Mouse (Mus musculus) ES-E14 (cell line): ENCODE data around the gene Mrtfb. TPM values are rescaled to one million over a fixed set of nuclear protein-coding genes. Genes with fewer than 3 reads are reported as not detected.
A peak's percentile ranks its signal among the peaks of the same experiment; 100 is the strongest.
"Not testable (repeated sequence)": the region's sequence is repeated elsewhere in the genome, so short reads cannot be mapped to it uniquely, and the experiment has no call there.

Source experiments
- DNase-seq: peaks from one replicate; pipeline ENCODE4 v3.0.0-alpha.2; 2013; ENCODE audit warnings: low read depth, low spot score
- H3K27ac ChIP-seq: 2 replicates; pipeline ENCODE4 v1.5.1; 2012; ENCODE audit warnings: low read depth, mild to moderate bottlenecking, low read length, moderate library complexity, mixed read lengths; ENCODE audit not compliant: poor library complexity, insufficient read depth, severe bottlenecking
- H3K36me3 ChIP-seq: 2 replicates; pipeline ENCODE4 v1.6.1; 2012; ENCODE audit warnings: mild to moderate bottlenecking, low read length, moderate library complexity, mixed read lengths; ENCODE audit not compliant: control insufficient read depth, poor library complexity, insufficient read depth, severe bottlenecking
- H3K4me1 ChIP-seq, 2 experiments: fragments of 150-350 bp in 1 of 2; sonication (generic) in 1 of 2; 2 replicates each; pipeline ENCODE4 v1.6.1; 2012; ENCODE audit warnings: low read length in 2 of 2, mild to moderate bottlenecking in 1 of 2, mixed read lengths in 1 of 2; ENCODE audit not compliant: control insufficient read depth in 2 of 2, insufficient read depth in 2 of 2, poor library complexity in 1 of 2
- H3K4me3 ChIP-seq, 2 experiments: fragments of 150-350 bp in 1 of 2; sonication (generic) in 1 of 2; 2 replicates each; pipeline ENCODE4 v1.5.1; 2012; ENCODE audit warnings: low read length in 2 of 2, low read depth in 1 of 2, mild to moderate bottlenecking in 1 of 2, mixed read lengths in 1 of 2; ENCODE audit not compliant: insufficient read depth in 1 of 2, poor library complexity in 1 of 2, severe bottlenecking in 1 of 2
- H3K9ac ChIP-seq: 2 replicates; pipeline ENCODE4 v1.6.1; 2012; ENCODE audit warnings: low read depth, mild to moderate bottlenecking, low read length, mixed read lengths; ENCODE audit not compliant: poor library complexity, insufficient read depth, severe bottlenecking
- H3K9me3 ChIP-seq: fragments of 150-350 bp; sonication (generic); 2 replicates; pipeline ENCODE4 v1.6.1; 2012; ENCODE audit warnings: low read depth, mild to moderate bottlenecking, low read length; ENCODE audit not compliant: control insufficient read depth, insufficient read depth
- CHD2 ChIP-seq: IDR thresholded peaks from 2 replicates; pipeline ENCODE4 v1.6.1; 2014; ENCODE audit warnings: mild to moderate bottlenecking, low read depth, low read length, inconsistent platforms
- HCFC1 ChIP-seq: IDR thresholded peaks from 2 replicates; pipeline ENCODE4 v1.6.1; 2012; ENCODE audit warnings: low read length, inconsistent platforms, borderline replicate concordance; ENCODE audit not compliant: insufficient read depth
- MAFK ChIP-seq: IDR thresholded peaks from 2 replicates; pipeline ENCODE4 v1.6.1; 2014; ENCODE audit warnings: mild to moderate bottlenecking, low read depth, low read length, inconsistent platforms; ENCODE audit not compliant: insufficient read depth
- ZC3H11A ChIP-seq: IDR thresholded peaks from 2 replicates; pipeline ENCODE4 v1.6.1; 2012; ENCODE audit warnings: low read depth, mild to moderate bottlenecking, inconsistent platforms, low read length, borderline replicate concordance
- ZNF384 ChIP-seq: IDR thresholded peaks from 2 replicates; pipeline ENCODE4 v1.6.1; 2012; ENCODE audit warnings: low read depth, low read length, inconsistent platforms
- in situ Hi-C, 2 experiments: fragments of 600-800 bp; cut with MboI; formaldehyde crosslinking; loops; one replicate each; pipeline ENCODE4 v1.15.1; 2025; ENCODE audit warnings: low sequenced_read_pairs in 2 of 2, inconsistent platforms in 1 of 2; ENCODE audit not compliant: unreplicated experiment in 2 of 2
- total RNA-seq: library from RNA; depleted of rRNA; stranded (reverse); fragments of 300-350 nt; gene quantifications from 2 replicates; pipeline ENCODE4 v1.2.3, GENCODE M21; 2012

The Mrtfb gene
- total RNA-seq, 1 experiment: 9.6 TPM

DNA sequence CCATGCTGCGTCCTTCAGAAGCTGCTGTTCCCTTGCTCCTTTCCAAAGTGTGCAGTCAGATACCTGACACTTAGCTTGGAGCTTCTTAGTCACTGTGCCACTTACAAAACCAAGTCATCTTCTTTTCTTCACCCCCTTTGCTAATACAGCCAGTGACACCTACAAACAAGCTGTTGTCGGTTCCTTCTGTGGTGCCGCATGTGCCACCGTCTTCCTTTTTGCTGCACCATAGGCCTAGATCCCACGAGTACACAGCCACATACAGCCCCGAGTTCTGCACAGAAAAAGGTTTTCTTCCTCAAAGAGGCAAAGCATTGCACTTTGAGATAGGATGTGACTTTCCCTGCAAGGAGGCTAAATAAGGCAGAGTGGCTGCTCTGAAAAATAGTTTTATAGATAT, 83.2 kb downstream of the Mrtfb start:
- H3K27ac ChIP-seq: no peak overlapping the region
- H3K9me3 ChIP-seq: no peaks in the 10 kb centered on the region
- H3K36me3 ChIP-seq: no peaks in the 10 kb centered on the region
- no peak for DNase-seq
- H3K4me3 ChIP-seq: no peak overlapping the region
- H3K4me1 ChIP-seq: no peaks in the 10 kb centered on the region
- TF ChIP-seq ZNF384 (no peak), ZC3H11A (no peak), HCFC1 (no peak), MAFK (no peak), CHD2 (no peak)
- in situ Hi-C loops: no loop called here
- no peak overlapping the region for H3K9ac ChIP-seq

DNA sequence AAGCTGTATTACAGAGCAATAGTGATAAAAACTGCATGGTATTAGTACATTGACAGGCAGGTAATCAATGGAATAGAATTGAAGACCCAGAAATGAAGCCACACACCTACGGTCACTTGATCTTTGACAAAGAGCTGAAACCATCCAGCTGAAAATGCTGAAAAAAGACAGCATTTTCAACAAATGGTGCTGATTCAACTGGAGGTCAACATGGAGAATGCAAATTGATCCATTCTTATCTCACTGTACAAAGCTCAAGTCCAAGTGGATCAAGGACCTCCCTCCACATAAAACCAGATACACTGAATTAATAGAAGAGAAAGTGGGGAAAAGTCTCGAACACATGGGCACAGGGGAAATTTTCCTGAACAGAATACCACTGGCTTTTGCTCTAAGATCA, 89.5 kb downstream of the Mrtfb start:
- H3K9ac ChIP-seq, DNase-seq, H3K4me3 ChIP-seq, H3K36me3 ChIP-seq, H3K27ac ChIP-seq, H3K9me3 ChIP-seq, H3K4me1 ChIP-seq, in situ Hi-C loops: not testable (repeated sequence)

DNA sequence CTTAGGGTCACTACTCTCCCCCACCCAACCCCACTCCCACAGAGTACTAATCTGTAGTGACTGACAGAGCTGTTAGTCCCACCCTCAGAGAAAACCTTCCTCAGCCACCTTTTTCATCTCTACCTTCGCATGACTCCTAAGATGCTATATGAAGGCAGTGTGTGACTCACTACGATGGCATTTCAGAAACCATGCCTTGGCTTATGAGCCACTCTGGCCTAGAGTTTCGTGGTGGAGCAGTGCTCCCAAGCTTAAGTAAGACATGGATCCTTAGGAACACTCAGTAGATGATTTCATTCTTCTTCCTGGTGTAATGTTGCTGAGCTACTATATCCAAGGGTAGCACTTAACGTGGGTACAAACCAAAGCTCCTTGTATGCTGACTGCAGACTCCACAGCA, 94.4 kb downstream of the Mrtfb start:
- in situ Hi-C loops: no loop called here
- Histone ChIP-seq H3K36me3 (no peaks in the 10 kb centered on the region), H3K9me3 (no peaks in the 10 kb centered on the region), H3K4me1 (no peaks in the 10 kb centered on the region), H3K4me3 (no peak overlapping the region), H3K27ac (no peak overlapping the region), H3K9ac (no peak overlapping the region)
- TF ChIP-seq ZNF384 (no peak), MAFK (no peak), ZC3H11A (no peak), HCFC1 (no peak), CHD2 (no peak)
- DNase-seq: no peak

DNA sequence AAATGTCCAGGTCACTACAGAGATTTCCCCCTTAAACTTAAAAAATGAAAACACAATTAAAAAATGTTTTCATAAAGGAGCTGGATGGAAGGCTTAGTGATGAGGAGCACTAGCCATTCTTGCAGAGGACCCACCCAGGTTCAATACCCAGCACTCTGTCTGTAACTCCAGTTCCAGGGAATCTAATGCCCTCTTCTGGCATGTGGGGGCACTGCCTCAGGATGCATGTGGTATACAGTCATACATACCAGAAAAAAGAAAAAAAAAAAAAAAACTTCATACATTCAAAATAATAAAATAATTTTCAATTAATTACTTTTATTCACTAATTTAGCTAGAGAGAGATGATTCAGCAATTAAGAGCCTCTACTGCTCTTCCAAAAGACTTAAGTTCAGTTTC, 95.0 kb downstream of the Mrtfb start:
- Histone ChIP-seq H3K36me3 (no peaks in the 10 kb centered on the region), H3K27ac (no peak overlapping the region), H3K4me1 (no peaks in the 10 kb centered on the region), H3K9me3 (no peaks in the 10 kb centered on the region), H3K4me3 (no peak overlapping the region), H3K9ac (no peak overlapping the region)
- no peak for TF ChIP-seq MAFK
- TF ChIP-seq CHD2: no peak
- no peak for TF ChIP-seq ZC3H11A
- no peak for TF ChIP-seq HCFC1
- TF ChIP-seq ZNF384: peak; percentile 75; the same call in 1 of the 2 replicates
- in situ Hi-C loops: no loop called here
- no peak for DNase-seq

DNA sequence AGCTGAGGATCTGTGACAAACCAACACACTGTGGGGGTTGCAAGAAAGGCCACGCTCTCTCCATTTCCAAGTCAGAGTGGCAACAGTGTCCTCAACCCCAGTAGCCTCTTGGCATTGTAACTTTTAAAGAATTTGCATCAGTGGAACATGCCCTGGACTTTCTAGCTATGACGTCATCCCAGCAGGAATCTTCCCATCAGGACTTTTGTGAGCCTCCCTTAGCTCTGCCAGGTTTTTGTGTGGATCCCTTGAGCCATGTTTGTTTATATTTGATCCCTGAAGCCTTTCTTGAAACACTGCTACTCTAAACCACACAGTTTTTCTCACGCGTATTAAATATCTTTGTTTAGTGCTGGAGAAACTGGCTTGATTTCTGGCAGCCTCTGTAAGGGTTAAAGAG, 97.6 kb downstream of the Mrtfb start:
- Histone ChIP-seq H3K9ac (no peak overlapping the region), H3K9me3 (no peaks in the 10 kb centered on the region), H3K36me3 (no peaks in the 10 kb centered on the region), H3K4me1 (0 out of 4 replicates have a peak, but pooled peaks cover 0 to 3% of the 10 kb centered on the region in 2 experiments), H3K27ac (no peak overlapping the region), H3K4me3 (no peak overlapping the region)
- TF ChIP-seq ZNF384 (no peak), HCFC1 (no peak), CHD2 (no peak), MAFK (no peak), ZC3H11A (no peak)
- no peak for DNase-seq
- in situ Hi-C loops: no loop called here
